Mouse (Mus musculus): ENCODE data around the gene Mrpl24.
"Not testable (repeated sequence)": the region's sequence is repeated elsewhere in the genome, so short reads cannot be mapped to it uniquely, and the experiment has no call there.

Gene Mrpl24

DNA sequence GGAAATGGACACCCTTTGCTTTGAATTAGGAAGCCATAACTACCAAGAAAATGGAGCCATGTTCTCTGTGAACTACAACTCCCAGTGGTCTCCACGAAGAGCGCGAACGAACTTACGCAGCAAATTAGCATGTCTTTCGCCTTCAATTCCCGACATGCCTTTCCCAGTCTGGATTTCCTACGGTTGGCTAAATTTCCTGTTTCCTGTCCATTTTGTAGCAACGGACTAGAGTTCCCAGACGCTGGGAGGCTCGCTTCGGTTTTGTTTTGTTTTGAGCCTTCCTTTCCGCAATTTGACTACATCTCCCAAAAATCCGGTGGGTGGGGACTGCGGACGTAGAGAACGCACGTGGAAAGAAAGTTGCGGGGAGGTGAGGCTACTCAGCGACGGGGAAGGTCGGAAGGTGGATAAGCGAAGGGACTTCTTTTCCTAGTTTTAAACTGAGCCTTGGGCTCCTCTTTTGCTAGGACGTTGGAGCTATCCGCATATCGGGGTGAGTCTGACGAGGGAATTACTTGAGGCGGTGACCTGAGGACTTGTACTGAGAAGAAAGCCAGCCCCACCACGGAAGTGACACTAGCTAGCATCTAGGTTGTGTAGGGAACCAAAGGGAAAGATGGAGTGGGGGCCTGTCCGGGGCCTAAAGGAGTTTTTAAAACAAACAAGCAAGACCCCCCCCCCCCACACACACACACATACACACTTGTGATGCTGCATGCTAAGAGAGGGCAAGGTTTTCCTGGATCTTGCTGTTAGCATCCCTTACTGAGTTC lies at the start of gene Mrpl24:
TSS of gene Mrpl24 (plus strand) at position 171 of the 773 bp plus-strand sequence.
- in situ Hi-C loops (cut with MboI), result no loop called here

DNA sequence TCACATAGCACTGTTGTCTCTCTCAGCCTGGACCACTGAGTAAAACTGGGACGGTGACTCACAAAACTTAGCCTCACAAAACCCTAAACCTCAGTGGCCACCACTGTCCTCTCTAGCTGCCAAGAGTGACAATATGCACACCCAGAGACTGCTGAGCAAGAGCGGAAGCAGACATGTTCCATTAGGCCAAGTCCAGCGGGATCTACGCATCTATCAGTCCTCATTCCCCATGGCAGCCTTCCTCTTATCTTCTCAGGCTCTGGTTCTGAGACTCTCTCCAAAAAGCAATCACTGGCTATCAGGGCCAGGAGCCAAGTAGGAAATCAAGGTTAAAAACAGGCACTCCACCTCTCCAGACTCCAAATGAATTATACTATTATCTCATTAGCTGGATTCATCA lies 41.6 kb upstream of the Mrpl24 start:
- in situ Hi-C loops (cut with MboI), result no loop called here

DNA sequence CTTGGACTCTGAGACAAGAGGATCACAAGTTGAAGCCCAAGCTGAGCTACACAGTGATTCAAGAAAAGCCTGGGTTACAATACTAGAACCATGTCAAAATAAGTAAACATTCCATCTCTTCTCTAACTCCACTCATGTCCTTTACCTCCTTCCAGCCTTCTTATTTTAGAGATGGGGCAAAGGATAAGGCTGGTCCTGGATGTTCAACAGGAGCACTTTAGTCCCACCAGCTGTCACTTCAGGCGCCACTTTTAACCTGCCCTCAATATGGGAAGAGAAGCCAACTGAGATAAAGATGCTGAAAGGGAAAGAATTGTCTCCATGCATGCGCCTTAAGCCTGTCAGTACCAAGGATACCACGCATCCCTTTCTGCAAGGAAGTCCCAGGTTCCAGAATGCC lies 35.0 kb upstream of the Mrpl24 start:
- in situ Hi-C loops (cut with MboI), result no loop called here

DNA sequence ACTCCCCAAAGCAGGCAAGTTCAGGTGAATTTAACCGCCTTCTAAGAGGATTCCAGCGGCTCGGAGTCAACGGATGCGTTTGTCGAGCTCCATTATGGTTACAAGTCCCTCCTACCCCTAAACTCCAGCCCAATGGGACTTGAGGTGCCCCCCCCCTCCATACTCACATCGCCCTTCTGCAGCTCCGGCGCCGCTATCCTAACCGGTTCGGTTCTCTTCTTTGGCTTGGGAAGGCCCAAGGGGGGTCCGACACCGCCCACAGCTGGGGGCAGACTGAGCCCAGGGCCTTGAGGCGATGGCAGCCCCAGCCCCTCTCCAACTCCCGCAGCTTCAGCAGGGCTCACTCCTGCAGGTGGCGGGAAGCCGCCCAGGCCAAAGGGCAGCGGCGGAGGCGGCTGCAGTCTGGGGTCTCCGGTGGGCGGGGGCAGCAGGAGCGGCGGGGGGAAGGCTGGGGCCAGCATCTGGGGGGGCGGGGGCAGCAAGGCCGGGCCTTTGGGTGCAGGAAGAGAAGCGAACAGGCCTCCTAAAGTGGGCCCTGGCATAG lies 34.5 kb upstream of the Mrpl24 start:
- in situ Hi-C loops (cut with MboI), result no loop called here

DNA sequence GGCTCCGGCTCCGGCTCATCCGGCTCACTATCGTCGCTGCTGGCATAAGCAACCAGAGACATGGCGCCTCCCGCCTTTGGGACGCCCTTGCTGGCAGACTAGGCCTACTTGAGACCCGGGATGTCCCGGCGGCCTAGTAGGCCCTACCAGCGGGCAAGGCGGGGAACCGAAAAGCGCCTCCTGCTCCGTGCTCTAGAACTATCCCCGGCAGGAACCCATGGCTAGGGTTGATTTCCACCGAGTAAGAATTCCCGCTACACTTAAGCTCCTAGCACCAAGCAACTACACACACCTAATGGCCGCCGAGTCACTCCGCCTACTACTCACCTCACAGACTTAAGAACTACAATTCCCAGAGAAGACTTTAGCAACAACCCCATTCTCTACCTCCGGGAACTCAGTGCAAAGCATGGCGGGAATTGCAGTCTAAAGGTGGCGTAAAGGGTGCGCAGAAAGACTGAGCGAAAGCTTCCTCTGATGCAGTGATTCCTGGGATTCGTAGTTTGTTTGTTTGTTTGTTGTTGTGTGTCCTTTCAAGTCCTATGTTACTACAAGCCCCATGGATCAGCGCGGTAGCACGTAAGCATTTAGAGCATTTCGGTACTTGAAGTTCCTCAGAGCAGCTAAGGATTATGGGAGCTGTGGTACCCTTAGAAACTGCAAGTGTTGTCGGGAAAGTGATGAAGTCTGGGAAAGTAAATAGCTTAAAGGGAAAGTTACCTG lies 33.9 kb upstream of the Mrpl24 start, which contains the start of gene Prcc:
TSS of gene Prcc (minus strand) at position 328 of the 723 bp plus-strand sequence.
- in situ Hi-C loops (cut with MboI), result no loop called here

DNA sequence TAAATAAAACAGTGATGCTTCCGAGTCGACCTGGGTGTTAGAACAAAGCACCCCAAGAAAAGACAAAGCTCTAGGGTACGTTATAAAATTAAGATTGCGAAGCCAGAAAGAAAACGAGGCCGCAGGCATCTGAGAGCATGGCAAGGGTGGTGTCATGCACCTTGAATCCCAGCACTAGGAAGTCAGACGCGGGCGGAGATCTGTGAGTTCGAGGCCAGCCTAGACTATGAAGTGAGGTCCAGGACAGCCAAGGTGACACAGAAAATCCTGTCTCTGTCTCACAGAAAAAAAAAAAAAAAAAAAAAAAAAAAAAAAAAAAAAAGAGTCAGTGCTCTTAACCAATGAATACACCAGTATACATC lies 33.3 kb upstream of the Mrpl24 start:
- in situ Hi-C loops (cut with MboI), result no loop called here

DNA sequence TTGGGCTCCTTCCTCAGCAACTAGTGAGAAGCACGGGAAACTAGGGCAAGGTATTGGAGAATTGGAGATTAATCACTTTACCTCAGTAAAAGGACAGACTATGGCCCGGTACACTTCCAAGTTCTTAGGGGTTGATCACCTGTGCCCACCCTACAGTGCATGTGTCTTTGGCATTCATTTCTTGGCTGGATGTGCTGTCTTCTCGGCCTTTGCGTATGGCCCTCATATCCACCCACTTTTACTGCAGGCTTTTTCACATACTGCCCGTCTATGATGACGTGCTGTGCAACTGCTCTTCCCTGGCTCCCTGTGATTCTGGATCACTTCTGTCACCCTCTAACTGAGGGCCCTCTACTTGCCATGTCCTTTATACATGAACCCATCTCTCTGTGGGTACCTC lies 32.9 kb upstream of the Mrpl24 start:
- in situ Hi-C loops (cut with MboI), result no loop called here

DNA sequence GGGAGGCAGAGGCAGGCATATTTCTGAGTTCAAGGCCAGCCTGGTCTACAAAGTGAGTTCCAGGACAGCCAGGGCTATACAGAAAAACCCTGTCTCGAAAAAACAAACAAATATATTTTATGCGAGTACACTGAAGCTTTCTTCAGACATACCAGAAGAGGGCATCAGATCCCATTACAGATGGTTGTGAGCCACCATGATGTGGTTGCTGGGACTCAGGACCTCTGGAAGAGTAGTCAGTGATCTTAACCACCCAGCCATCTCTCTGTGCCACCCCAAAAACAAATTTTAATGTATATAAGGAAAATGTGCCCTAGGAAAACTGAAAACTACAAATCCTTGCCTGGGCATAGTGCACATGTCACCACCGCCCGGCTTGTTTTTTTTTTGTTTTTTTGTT lies 31.9 kb upstream of the Mrpl24 start:
- in situ Hi-C loops (cut with MboI), result not testable (repeated sequence)

DNA sequence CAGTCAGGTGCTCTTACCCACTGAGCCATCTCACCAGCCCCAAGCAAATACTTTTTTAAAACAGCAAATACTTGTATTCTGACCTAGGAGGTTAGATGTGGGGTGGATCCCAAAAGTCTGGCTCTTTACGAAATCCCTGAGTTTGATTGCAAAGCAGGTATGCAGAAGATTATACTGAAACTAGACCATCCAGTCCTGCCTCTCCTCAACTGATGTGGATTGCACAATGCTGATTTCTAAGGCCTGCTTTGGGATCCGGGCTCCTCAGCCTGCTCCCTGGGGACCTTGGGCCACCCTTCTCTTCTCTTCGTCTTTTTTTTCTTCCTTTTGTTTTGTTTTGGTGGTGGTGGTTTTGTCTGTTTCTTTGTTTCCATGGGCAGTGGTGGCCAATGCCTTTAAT lies 27.8 kb upstream of the Mrpl24 start:
- in situ Hi-C loops (cut with MboI), result no loop called here

DNA sequence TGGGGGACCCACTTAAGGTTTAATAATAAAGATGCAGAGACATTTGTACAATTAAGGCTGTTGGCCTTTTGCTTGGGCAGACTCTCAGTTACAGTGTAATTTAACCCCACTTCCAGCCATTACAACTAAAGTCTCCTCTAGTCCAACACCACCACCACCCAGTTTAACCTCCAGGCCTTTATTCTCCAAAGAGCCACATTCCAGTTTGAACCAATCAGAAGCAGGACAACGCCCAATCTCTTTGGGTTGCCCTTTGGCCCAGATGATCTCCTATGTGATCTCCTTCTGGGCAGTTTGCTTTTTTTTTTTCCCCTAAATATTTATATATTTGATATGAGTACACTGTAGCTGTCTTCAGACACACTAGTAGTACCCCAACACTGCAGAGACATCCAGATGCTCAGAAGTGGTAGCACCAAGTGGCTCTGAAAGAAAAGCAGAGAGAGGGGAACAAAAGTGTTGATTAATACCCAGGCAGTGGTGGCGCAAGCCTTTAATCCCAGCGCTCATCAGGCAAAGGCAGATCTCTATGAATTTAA lies 25.9 kb upstream of the Mrpl24 start:
- in situ Hi-C loops (cut with MboI), result no loop called here

DNA sequence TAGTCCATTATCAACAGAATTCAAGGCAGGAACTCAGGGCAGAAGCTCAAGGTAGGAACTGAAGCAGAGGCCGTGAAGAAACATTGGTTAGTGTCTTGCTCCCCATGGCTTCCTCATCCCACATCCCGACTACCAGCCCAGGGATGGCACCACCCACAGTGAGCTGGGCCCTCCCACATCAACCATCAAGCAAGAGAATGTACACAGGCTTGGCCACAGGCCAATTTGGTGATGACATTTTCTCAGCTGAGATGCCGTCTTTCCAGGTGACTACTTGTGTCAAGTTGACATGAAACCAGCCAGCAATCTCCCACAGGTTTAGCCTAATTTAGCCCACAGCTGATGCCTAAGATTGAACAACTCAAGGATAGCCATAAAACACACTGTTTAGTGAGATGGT lies 20.0 kb upstream of the Mrpl24 start:
- in situ Hi-C loops (cut with MboI), result no loop called here

DNA sequence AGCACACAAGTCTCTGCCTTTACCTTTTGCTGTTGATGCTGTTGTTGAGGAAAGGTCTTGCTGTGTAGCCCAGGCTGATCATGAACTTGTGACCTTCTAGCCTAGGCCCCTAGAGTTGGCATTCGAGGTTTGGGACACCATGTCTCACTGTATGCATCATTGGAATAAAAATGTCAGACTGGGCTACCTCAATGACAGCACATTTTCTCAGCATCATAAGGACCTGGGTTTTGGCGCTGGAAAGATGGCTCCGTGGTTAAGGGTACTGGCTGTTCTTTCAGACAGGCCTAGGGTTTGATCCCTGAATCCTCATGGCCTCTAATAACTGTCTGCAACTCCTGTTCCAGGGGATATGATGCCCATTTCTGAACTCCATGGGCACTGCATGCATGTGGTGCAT lies 19.5 kb upstream of the Mrpl24 start:
- in situ Hi-C loops (cut with MboI), result no loop called here

DNA sequence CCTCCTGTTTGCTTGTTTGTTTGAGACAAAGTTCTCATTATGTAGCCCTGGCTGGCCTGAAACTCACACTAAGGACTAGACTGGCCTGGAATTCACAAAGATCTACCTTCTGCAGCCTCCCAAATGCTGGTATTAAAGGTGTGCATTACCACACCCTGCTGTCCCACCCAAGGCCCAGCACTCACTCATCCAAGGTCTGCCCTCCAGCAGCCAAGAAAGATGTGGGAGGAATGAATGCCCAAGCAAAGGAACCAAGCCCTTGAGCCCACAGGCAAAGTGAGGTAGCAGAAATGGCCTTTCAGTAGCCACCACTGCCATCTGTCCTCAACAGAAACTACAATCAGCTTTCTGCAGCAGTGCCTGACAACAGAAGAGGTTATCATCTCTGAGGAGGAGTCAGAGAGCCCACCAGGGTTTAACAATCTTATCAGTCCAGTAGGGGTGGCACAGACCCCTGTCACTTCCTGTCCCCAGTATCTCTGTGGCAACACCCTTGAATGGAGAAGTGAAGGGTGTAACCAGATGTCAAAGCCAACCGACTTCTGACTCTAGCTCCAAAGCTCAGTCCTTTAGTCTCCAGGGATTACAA lies 18.2 kb upstream of the Mrpl24 start:
- in situ Hi-C loops (cut with MboI), result no loop called here

DNA sequence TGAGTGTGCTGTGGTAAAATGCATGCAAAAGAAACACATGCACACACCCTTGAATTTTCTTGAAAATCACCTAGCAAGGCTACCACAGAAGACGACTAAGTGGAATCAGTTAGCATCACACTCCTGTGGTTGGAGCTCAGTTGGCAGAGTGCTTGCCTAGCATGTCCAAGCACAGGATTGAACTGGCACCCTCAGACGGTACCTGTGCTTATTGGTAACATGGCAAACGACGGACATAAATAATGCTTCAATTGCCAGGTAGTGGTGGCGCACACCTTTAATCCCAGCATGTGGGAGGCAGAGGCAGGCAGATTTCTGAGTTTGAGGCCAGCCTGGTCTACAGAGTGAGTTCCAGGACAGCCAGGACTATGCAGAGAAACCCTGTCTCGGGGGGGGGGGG lies 17.3 kb upstream of the Mrpl24 start:
- in situ Hi-C loops (cut with MboI), result not testable (repeated sequence)

DNA sequence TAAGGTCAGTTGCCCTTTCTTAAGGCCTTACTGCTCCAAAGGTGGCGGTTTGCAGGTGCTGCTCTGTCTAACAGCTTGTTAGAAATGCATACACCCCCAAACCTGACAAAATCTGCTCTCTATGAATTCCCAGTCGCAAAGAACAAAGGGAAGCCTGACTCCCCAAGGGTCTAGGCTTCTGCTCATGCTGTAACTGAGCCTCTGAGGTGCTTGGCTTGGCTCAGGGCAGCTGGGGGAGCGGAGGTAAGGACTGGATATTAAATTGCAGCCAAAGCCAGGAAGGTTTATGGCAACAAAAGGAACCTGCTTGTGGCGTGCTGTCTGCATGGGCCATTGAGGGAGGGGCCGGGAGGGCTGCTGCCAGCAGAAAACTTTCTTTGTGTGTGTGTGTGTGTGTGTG lies 15.5 kb upstream of the Mrpl24 start:
- in situ Hi-C loops (cut with MboI), result no loop called here

DNA sequence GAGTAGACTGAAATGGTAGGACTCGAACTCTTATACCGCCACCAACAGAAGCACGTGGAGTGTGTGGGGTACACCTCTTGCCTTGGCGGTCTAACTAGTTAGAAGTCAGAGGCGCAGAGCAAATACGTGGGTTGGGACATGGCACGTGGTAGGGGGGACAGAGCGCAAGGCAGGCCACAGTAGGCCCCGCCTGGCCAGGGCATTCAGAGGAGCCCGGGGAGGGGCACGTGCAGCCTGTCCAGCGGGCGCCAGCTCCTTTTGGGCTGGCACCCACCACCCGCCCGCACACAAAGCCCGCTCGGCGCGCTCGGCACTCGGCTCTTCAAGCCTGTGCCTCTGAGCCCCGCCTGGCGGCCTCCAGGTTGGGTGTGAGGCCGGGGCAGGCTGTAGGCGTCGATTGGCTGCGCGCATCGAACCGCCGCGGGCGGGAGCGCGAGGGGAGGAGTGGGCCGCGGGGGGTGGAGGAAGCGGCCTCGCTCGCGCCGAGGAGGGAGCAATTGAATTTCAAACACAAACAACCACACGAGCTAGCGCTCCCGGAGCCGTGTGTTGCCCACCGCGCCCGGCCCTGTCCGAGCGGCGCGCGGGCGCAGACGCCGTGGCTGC lies 13.3 kb upstream of the Mrpl24 start, which contains the start of gene Hdgf:
TSS of gene Hdgf (plus strand) at position 442 of the 606 bp plus-strand sequence.
- in situ Hi-C loops (cut with MboI), result no loop called here

DNA sequence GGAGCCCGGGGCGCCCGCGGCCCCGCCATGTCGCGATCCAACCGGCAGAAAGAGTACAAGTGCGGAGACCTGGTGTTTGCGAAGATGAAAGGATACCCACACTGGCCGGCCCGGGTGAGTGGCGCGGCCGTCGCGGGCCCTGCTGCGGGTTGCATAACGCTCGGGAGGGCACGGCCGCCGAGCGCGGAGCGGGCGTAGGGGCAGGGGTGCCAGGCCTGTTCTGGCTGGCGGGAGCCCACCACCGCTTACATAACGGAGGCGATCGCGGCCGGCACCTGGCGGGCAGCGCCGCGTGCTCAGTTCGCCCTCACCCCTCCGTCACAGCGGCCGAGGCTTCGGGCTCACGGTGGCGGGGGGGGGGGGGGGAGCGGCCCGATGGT lies 12.7 kb upstream of the Mrpl24 start:
- in situ Hi-C loops (cut with MboI), result no loop called here

DNA sequence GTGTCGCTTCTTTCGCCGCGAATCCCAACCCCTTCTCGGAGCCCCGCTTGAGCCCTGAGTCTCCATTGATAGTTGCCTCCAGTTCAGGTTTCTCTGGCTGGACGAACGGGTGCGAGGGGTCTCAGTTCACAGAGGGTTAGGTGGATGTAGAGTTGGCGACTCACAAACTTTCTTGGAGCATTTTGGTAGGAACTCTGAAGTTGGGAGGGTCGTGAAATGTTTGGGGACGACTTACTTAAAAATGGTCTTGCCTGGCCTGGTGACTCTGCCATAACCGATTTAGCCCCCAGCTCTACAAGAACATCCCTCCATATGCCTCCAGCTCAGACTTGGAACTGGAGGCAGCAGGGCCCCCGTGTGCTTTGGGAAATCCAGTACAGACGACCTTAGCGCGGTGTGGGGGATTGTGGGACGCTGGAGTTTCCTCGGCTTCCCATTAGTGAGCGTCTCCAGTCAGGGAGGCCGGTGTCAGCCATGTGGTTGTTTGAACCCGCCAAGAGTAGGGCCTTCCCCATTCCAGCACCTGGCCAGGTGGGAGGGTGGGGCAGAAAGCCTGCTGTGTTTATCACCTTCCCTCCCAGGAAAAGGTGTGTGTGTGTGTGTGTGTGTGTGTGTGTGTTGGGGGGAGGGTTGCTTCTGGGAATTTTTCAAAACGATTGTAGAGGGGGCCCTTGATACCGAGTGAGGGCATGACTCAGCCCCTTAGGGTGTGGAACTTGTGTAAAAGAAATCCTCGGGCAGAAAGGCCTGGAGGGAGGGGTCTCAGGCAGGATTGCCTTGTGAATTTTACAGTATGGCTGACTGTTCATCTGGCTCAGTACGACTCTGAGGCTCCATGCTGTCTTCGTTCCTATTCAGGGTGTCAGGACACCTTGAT lies 12.1 kb upstream of the Mrpl24 start:
- in situ Hi-C loops (cut with MboI), result no loop called here

DNA sequence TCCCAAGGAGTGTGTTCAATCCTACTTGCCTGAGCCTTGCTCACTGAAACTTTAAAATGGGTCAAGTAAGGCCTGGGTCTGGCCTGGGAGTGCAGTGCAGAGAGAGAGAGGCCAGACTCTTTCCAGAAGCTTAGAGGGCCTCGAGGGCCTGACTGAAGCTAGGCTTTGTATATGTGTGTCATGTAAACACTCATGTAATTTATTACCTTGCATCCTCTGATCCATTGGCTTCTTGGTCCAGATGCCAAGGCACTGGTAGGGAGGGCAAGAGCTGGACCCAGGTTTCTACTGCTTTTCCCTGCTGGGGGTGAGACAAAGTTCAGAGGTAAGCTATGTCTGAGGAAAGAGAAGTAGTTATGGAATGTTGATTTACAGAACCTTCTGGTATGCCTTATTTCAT lies 11.4 kb upstream of the Mrpl24 start:
- in situ Hi-C loops (cut with MboI), result no loop called here

DNA sequence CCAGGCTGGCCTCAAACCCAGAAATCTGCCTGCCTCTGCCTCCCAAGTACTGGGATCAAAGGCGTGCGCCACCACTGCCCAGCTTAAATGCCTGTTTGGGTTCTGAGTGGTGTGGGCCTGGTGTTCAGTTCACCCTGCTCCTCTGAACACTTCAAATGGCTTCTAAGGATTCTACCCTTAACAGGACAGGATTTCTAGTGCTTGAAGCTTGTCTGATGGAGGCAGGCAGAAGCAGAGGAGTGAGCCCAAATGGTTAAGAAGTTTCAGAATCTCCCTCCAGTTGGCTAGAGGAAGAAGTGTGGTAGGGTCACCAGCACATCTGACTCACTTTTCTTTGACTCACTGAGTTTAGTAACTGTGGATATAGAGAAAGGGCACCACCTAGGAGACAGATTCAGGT lies 9.9 kb upstream of the Mrpl24 start:
- in situ Hi-C loops (cut with MboI), result no loop called here

DNA sequence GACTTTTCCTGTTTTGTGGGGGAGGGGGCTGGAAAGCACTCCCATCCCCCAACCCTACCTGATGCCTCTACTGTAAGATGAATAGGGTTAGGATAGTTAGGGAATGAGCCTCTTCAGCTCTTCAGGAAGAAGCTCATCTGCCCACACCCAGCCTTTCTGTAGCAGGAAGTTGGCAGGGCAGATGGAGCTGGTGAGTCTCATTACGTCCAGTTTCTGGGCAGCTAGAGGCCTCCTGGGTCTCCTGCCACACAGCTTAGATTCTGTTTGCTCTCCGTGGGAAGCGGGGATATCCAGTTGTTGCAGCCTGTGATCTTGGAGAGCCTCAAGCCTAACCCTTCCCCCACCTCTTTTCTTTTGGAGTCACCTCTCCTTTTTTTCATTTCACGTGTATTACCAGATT lies 9.4 kb upstream of the Mrpl24 start:
- in situ Hi-C loops (cut with MboI), result no loop called here
